Mouse (Mus musculus): Measurements from ENCODE around the gene Nr6a1. TPM values are rescaled to one million over a fixed set of nuclear protein-coding genes. Genes with fewer than 3 reads are reported as not detected.

The Nr6a1 gene
- polyA plus RNA-seq, 2 experiments = 0.90 to 1.2 TPM

DNA sequence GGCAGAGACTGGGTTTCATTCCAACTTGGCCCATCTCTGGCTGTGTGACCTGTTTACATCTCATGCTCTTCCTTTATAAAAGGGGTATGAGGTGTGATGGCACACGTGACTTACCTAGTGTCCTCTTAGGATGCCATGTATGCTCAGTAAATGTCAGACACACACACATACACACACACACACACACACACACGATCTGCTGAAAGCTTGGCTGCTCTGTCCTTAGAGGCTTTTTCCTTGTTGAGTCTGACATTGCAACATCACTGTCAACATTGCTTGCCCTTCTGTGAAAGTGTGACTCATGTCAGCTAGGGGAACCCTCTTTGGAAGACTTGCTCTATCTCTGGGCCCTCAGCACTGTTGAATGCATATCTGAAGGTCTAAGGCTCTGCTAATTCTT is 210.1 kb downstream of the Nr6a1 start:
- 45% methylated on average over 2 of the region's 2 CpGs for WGBS (ENCODE audit: insufficient replicate concordance)
- no peaks in the 10 kb centered on the region for H3K9me3 ChIP-seq (ENCODE audit: control insufficient read depth, low read length)
- no peak overlapping the region for H3K4me2 ChIP-seq (ENCODE audit: low read depth)
- peaks cover 12% of the 10 kb centered on the region for H3K27me3 ChIP-seq (ENCODE audit: control insufficient read depth, insufficient read depth, low read length)
- TF ChIP-seq EP300 (IDR thresholded peaks at IDR 0.05; ENCODE audit: low read depth) (no peak), CTCF (IDR thresholded peaks at IDR 0.05; ENCODE audit: low read depth) (no peak)
- H3K4me1 ChIP-seq (replicated peaks; ENCODE audit: control insufficient read depth in 2 of 2, insufficient read depth in 2 of 2, low read length in 1 of 2) = peaks cover 7 to 13% of the 10 kb centered on the region in 2 experiments
- H3K4me3 ChIP-seq (ENCODE audit: insufficient read depth in 1 of 2, low read depth in 2 of 2, low read length in 2 of 2) = no peak overlapping the region
- no peak overlapping the region for H3K27ac ChIP-seq
- DNase-seq (ENCODE audit: low read depth in 3 of 3, low spot score in 3 of 3) (no peak), ATAC-seq (ENCODE audit: insufficient read depth) (peak; percentile 27; the same call in 1 of the 2 replicates)
- H3K36me3 ChIP-seq (replicated peaks; ENCODE audit: control insufficient read depth, insufficient read depth, low read depth) = no peaks in the 10 kb centered on the region
- H3K9ac ChIP-seq (replicated peaks) = no peak overlapping the region

DNA sequence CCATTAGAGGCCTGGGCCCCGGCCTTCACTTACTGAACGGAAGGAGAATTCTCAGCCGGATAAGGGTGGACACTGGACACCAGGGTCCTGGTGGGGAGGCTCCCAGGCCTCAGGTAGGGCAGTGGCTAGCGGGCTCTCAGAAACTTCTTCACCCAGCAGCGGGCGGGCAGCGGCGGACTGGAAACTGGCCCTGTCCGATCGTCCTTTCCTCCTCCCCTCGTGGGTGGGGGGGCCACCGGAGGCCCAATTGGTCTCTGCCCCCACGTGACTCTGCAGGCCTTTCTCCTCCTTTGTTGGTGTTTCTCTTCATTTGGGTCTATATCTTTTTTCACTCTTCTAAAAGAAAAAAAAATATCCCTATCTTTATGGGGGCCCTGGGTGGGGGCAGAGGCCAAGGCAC is 213.2 kb downstream of the Nr6a1 start, which contains the start of gene Nr5a1:
Gene Nr5a1, minus strand, starts transcription at position 219 of the 400 bp plus-strand sequence.
- H3K4me3 ChIP-seq (ENCODE audit: insufficient read depth in 1 of 2, low read depth in 2 of 2, low read length in 2 of 2) = no peak within 1 kb of the TSS

DNA sequence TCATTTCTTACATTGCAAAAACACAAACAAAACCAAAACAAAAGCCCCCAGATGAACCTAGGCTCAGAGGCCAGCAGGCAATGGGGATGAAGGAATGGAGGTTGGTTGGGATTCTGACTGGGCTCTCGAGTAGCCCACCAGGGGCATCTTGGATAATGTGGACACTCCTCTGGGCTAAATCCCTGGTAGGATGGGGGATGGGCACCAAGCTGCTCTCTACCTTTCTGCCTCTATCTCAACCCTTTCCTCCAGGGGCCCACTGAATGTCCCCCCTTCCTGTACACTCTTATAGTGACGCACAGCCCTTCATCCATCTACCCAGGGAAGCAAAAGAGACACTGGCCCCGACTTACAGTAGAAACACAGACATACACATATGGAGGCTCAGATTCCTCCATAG is 213.9 kb downstream of the Nr6a1 start:
- no peak for DNase-seq (ENCODE audit: low read depth in 3 of 3, low spot score in 3 of 3)

More for the DNA sequence above, 213.2 kb downstream of the Nr6a1 start, which contains the start of gene Nr5a1:
- peaks cover 5 to 13% of the 10 kb centered on the region in 2 experiments for H3K4me1 ChIP-seq (replicated peaks; ENCODE audit: control insufficient read depth in 2 of 2, insufficient read depth in 2 of 2, low read length in 1 of 2)
- WGBS (ENCODE audit: insufficient replicate concordance) = 76% methylated on average over 13 of the region's 13 CpGs
- DNase-seq (ENCODE audit: low read depth in 3 of 3, low spot score in 3 of 3) (no peak), ATAC-seq (ENCODE audit: insufficient read depth) (no peak)
- H3K27ac ChIP-seq = no peak within 1 kb of the TSS
- peaks cover 43% of the 10 kb centered on the region for H3K27me3 ChIP-seq (ENCODE audit: control insufficient read depth, insufficient read depth, low read length)
- no peak for TF ChIP-seq EP300 (IDR thresholded peaks at IDR 0.05; ENCODE audit: low read depth)
- TF ChIP-seq CTCF (IDR thresholded peaks at IDR 0.05; ENCODE audit: low read depth) = no peak
- H3K4me2 ChIP-seq (ENCODE audit: low read depth) = no peak within 1 kb of the TSS
- H3K36me3 ChIP-seq (replicated peaks; ENCODE audit: control insufficient read depth, insufficient read depth, low read depth) = no peaks in the 10 kb centered on the region
- no peak within 1 kb of the TSS for H3K9ac ChIP-seq (replicated peaks)
- no peaks in the 10 kb centered on the region for H3K9me3 ChIP-seq (ENCODE audit: control insufficient read depth, low read length)

DNA sequence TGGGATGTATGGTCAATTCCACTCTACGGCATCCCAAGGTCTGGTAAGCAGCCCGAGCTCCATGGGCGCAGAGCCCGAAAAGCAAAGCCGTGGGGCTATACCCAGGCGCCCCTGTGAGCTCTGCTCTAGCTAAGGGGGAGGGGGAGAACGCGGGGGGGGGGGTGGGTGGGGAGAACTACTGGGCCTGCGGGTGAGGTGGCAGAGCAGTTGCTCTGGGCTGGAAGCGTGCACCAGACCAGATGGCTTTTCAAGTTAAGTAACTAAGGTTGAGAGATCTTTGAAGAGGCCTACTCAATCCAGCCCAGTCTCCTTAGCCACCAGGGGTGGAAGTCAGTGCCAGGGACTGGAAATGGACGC is 214.7 kb downstream of the Nr6a1 start:
- H3K9me3 ChIP-seq (ENCODE audit: control insufficient read depth, low read length) = no peaks in the 10 kb centered on the region
- no peak for DNase-seq (ENCODE audit: low read depth in 3 of 3, low spot score in 3 of 3)
- 36% methylated on average over 11 of the region's 11 CpGs for WGBS (ENCODE audit: insufficient replicate concordance)
- H3K4me3 ChIP-seq (ENCODE audit: insufficient read depth in 1 of 2, low read depth in 2 of 2, low read length in 2 of 2) = no peak overlapping the region
- no peaks in the 10 kb centered on the region for H3K36me3 ChIP-seq (replicated peaks; ENCODE audit: control insufficient read depth, insufficient read depth, low read depth)
- H3K27me3 ChIP-seq (ENCODE audit: control insufficient read depth, insufficient read depth, low read length) = peaks cover 59% of the 10 kb centered on the region
- H3K4me2 ChIP-seq (ENCODE audit: low read depth) = no peak overlapping the region
- H3K4me1 ChIP-seq (replicated peaks; ENCODE audit: control insufficient read depth in 2 of 2, insufficient read depth in 2 of 2, low read length in 1 of 2) = peaks cover 0 to under 1% of the 10 kb centered on the region in 2 experiments; a peak in 1 of 4 replicates
- no peak for TF ChIP-seq EP300 (IDR thresholded peaks at IDR 0.05; ENCODE audit: low read depth)
- TF ChIP-seq CTCF (IDR thresholded peaks at IDR 0.05; ENCODE audit: low read depth) = no peak
- no peak for ATAC-seq (ENCODE audit: insufficient read depth)
- H3K27ac ChIP-seq = no peak overlapping the region
- H3K9ac ChIP-seq (replicated peaks) = no peak overlapping the region

More for the DNA sequence above, 213.9 kb downstream of the Nr6a1 start:
- Histone ChIP-seq H3K9ac (replicated peaks) (no peak overlapping the region), H3K4me3 (ENCODE audit: insufficient read depth in 1 of 2, low read depth in 2 of 2, low read length in 2 of 2) (no peak overlapping the region), H3K4me1 (replicated peaks; ENCODE audit: control insufficient read depth in 2 of 2, insufficient read depth in 2 of 2, low read length in 1 of 2) (peaks cover 1 to 6% of the 10 kb centered on the region in 2 experiments), H3K27ac (no peak overlapping the region), H3K27me3 (ENCODE audit: control insufficient read depth, insufficient read depth, low read length) (peaks cover 50% of the 10 kb centered on the region), H3K4me2 (ENCODE audit: low read depth) (no peak overlapping the region), H3K9me3 (ENCODE audit: control insufficient read depth, low read length) (no peaks in the 10 kb centered on the region), H3K36me3 (replicated peaks; ENCODE audit: control insufficient read depth, insufficient read depth, low read depth) (no peaks in the 10 kb centered on the region)
- TF ChIP-seq CTCF (IDR thresholded peaks at IDR 0.05; ENCODE audit: low read depth) (no peak), EP300 (IDR thresholded peaks at IDR 0.05; ENCODE audit: low read depth) (no peak)
- 48% methylated on average over 3 of the region's 3 CpGs for WGBS (ENCODE audit: insufficient replicate concordance)
- ATAC-seq (ENCODE audit: insufficient read depth) = no peak

DNA sequence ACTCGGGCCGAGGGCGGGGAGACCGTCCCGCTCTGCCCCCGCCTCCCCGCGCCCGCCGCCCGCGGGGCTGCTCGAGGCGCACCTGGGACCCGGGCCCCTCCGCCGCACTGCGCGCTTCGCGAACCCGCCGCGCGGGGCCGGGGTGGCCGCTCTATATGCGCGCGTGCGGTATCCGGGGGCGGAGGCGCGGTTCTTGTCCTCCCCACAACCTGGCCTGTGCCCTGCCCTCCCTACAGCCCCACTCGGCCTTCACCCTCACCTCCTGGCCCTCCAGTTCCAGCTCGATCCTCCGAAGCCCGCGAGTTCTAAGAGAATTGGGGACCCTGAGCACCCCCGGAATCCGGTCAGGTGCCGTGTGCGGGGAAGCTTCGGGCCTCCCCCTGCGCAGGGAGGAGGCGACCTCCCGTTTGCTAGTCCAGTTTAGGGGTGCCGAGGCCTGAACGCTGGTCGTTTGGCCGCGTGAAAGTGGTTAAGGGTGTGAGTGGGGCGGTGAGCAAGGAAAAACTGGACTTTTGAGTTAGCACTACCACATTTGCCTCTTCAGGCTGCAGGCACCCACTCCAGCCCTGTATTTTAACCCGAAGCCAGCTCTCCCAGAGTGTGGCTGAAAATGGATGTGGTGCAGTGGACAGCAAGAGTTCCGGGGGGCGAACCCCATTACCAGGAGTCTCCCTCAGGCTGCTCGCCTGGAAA is 215.3 kb downstream of the Nr6a1 start:
- TF ChIP-seq CTCF (IDR thresholded peaks at IDR 0.05; ENCODE audit: low read depth) (no peak), EP300 (IDR thresholded peaks at IDR 0.05; ENCODE audit: low read depth) (no peak)
- Histone ChIP-seq H3K27ac (no peak overlapping the region), H3K27me3 (ENCODE audit: control insufficient read depth, insufficient read depth, low read length) (peaks cover 62% of the 10 kb centered on the region), H3K4me3 (ENCODE audit: insufficient read depth in 1 of 2, low read depth in 2 of 2, low read length in 2 of 2) (peak overlapping the region in 1 of 2 experiments; percentile 15; a peak in 2 of 4 replicates), H3K4me1 (replicated peaks; ENCODE audit: control insufficient read depth in 2 of 2, insufficient read depth in 2 of 2, low read length in 1 of 2) (no peaks in the 10 kb centered on the region), H3K9me3 (ENCODE audit: control insufficient read depth, low read length) (no peaks in the 10 kb centered on the region), H3K4me2 (ENCODE audit: low read depth) (peak overlapping the region; percentile 20), H3K36me3 (replicated peaks; ENCODE audit: control insufficient read depth, insufficient read depth, low read depth) (no peaks in the 10 kb centered on the region), H3K9ac (replicated peaks) (no peak overlapping the region)
- WGBS (ENCODE audit: insufficient replicate concordance) = 8% methylated on average over 54 of the region's 58 CpGs
- DNase-seq (ENCODE audit: low read depth in 3 of 3, low spot score in 3 of 3) (no peak), ATAC-seq (ENCODE audit: insufficient read depth) (no peak)
